Mouse (Mus musculus) heart, adult 18-20 months (tissue): ENCODE data around the gene Nek6. TPM values are rescaled to one million over a fixed set of nuclear protein-coding genes. Genes with fewer than 3 reads are reported as not detected.

Source experiments
- DNase-seq, 2 experiments: peaks; one replicate each; pipeline ENCODE4 v3.0.0; 2021 to 2022; ENCODE audit warnings: mixed read lengths in 1 of 2
- total RNA-seq, 2 experiments: library from RNA; stranded (reverse); gene quantifications; 2 replicates each; pipeline ENCODE4 v1.2.3; 2021

Gene Nek6
- total RNA-seq, 2 experiments from 2014 or later = 2.6 to 4.7 TPM

DNA sequence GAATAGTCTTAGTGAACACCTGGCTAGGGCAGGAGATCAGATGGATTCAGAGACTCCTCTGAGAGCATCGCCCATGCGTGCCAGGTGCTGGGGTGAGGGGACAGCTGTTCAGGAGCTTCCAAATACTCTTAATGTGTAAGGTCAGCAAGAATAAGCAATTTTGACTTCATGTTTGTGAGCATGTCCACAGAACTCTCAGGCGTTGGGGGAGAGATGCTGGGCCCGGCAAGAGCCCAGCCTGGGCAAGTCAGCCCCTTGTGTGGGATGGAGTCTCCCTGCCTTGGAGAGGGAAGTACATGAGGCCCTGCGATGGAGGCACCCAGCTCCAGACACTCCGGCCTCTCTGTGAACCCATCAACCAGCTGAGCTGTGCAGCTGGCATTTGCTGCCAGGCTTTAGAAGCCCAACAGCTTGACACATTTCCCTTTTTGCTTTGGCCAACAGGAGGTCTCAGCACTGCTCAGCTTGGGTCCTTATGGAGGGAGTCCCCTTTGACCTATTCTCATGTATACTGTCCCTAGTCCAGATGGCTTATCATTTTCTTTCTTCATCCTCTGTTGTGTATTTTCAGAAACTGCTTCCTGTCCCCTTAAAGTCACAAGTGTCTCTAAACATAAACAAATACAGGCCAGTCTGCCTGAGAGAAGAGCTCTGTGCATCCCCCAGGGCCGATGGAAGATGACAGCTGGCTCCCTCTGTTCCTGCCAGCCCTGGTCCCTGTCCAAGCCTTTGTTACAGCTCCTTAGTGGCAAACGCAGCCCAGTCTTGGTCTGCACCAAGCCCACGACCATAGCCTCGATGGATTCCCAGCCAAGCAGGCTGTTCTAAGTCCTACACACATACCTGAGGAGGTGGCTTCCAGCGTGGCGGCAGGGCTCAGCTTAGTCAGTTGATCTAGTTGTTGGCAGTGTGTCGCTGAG lies 67.4 kb downstream of the Nek6 start:
- no peak for DNase-seq

DNA sequence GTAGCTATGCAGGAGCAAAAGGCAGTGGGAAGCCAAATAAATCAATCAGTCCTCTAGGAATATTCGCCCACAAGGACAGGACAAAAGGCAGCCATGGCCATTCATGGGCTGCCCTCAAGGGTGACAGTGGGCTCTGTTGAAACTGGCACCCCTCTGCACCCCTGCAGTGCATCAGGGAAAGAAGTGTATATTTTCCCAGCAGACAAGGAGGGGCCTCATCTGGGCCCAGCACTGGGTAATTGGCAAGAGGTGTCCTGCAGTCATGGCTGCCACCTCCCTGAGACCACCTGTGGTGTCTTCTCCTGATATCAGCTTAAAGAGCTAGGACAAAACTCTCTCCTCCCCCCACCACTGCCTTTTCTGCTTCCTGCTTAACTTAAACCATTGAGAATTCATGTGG lies 68.1 kb downstream of the Nek6 start:
- no peak for DNase-seq

DNA sequence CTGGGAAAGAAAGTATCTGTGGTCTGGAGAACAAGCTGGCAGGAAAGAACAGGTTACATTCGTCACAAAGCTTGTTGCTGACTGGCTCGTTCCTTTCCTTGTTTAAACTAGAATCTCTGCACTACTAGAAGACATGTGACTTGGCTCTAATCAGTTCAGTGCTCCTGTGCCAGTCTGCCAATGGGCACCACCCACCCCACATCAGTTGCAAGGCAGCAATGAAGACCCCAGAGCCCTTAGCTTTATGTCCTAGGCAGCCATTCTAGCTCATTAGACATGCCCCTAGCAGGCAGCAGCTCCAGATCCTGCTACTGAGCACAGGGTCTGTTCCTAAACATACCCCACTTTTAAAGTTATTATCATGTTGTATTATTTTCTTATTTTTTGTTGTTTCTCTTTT lies 72.5 kb downstream of the Nek6 start:
- no peak for DNase-seq

DNA sequence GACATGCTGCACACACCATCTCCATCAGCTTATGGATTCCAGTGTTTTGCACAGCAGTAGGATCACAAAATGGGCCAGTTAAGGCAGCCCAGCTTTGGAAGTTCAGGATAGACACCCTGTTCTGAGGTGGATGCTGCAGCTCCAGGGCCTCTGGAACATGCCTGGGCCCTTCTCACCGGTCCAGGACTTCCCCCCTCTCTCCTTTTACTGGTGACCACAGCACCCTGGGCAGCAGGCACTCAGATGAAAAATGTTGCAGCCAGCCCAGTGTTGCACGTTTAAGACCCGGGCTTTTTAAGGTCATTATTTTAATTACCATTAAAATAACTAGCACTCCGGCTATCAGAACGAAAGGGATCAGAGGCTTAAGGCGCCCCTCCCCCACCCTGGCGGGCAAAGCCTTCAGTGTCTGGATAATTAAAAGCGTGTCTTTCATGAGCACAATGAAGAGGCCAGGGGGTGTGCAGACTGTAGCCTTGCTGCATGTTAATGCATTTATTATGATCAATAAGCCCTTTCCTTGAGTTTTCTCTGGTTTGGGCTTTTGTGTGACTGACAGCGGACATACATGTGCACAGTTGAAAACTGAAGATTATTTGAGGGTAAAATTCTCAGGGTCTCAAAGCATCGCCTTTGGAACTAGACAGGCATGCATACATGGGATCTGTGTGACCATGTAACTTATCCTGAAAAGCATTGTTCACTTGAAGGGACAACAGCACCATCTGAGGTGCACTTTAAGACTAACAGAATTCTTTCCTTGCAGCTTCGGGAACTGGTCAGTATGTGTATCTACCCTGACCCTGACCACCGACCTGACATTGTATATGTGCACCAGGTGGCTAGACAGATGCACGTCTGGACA lies 73.3 kb downstream of the Nek6 start:
- DNase-seq = no peak

DNA sequence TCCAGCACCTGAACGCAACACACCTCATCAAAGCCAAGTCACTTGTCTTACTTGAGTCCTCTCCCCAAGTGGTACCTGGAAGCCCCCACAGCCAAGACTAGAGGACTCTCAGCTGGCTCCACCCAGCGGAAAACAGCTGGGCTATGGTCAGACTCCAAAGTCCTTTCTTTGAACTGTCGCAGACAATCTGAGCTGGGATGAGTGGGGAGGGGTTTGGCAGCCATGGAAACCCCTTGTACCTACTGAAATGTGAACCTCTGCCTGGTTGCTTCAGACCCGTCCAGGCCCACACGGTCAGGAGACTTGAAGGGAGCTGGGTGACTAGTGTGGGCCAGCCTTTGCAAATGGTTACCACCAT lies 73.9 kb downstream of the Nek6 start:
- DNase-seq = no peak

DNA sequence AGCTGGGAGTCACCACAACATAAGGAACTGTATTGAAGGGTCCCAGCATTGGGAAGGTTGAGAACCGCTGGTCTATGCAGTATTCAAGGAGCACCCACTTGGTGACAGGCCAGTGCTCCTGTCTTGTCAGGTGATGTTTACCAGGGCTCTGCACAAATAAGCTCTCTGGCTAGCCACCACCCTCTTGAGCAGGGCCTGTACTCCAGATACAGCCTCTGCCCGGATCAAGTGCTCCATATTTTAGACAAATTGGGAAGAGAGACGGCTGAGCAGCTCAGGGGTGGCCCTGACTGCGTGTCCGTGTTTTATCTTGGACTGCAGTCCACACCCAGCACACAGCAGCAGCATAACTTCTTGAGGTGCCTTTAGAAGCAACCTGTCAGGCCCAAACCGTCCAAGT lies 75.3 kb downstream of the Nek6 start:
- DNase-seq = no peak

DNA sequence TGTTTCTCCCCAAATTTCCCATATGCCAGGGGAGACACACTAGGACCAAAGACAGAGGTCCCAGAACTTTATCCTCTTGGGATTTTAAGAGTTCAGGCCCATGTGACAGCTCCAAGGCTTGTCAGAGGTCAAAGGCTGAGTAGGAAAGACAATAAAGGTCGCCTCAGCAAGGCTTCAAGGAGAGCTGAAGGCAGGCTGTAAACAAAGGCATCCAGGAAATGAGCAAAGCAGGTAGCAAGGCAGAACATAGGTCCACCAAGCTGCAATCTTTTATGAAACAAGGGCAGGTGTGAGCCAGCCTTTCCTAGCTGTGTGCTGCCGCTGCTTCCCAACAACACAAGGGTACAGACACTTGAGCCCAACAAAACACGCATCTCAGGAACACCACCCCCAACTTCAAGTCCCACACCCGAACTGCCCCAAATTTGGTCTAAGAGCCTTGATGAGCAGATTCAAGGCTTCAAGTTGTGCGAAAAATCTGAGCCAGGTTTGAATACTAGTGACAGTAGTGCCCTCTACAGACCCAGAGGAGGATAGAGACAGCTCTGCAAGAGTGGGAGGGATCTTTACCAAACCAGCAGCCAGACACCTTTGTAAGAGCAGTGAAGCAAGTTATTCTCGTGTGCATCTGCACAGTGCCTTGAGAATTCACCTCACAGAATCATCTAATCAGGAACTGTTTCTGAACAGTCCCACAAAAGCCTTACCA lies 80.5 kb downstream of the Nek6 start:
- peak in 1 of 2 experiments; percentile 41 for DNase-seq

DNA sequence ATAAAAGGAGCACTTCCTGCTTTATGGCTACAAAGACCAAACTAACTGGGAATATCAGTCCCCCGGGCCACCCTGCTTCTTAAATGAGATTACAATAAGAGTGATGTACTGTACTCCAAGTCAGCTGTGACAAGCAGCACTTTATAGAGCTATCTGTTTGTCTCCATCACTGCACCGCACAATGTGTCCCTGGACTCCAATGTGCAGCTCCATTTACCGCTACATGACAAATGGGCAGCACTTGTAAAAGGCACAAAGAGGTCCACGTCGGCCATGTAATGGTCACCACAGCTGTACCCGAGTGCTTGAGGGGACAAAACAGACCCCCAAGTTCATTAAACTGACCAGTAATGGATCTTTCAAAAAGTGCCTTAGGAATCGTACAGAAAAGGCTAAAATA lies 83.4 kb downstream of the Nek6 start:
- no peak for DNase-seq

DNA sequence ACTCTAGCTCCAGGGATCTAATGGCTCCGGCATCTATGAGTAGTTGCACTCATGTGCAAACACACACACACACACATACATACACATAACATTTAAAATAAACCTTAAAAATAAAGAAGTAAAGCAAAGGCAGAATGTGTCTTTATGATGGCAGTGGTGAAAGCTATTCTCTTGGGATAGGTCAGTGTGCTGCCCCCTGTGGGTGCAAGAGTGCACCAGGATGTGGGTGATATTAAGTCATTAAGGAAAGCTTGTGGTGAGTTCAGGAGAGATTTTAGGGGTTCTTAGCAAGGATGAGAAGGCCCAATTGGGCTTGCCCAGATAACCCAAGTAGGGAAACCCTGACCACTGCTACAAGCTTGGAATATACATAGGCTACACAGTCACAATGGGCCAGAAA lies 86.5 kb downstream of the Nek6 start:
- no peak for DNase-seq

DNA sequence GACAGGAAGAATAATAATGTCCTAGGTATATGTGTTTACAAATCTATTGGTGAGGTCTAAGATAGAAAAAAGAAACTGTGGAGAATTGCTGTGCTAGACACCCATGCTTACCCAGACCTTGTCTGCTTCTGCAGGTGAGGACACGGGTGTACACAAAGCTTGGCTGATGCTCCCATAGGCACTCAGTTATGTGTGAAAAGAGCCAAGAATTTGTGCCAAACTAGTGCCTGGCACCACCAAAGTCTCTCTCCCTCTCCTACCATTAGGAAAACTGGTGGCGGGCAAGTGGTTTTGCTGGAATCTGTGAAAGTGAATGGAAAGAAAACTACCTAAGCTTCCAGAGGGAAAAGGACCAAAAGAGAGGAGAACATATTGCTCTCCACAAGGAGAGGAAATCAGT lies 87.0 kb downstream of the Nek6 start:
- no peak for DNase-seq

DNA sequence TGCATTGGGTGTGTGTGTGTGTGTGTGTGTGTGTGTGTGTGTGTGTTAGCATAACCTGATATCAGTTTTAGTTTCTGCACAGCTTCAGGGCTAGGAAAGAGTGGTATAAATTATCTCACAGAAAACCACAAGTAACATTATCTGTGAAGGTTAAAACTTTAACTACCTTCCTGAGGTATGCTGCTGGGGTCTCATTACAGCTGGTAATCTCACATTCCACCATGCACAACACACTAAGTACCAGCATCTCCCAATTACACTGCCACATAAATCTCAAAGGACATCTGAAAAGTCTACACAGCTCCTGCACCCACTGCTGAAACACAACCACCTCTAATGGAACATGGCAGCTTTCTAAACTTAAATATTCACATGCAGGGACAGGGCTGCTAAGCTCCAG lies 89.4 kb downstream of the Nek6 start:
- DNase-seq = no peak

DNA sequence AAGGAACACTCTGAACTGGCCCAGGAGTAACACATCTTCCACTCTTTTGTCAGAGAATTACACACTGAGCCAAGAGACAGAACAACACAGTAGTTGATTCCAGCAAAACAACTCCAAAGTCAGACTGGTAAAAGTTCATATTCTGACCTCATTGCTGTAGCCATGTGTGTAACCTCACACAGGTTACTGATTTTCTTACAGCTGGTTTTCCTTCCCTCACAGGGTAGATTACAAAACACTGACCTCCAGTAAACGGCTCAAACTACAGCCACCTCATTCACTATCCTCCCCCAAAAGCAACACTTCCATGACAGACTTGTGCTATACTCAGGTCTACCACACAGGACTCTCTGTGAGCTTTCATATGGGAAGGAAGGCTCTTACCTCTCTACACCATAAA lies 96.3 kb downstream of the Nek6 start:
- no peak for DNase-seq

DNA sequence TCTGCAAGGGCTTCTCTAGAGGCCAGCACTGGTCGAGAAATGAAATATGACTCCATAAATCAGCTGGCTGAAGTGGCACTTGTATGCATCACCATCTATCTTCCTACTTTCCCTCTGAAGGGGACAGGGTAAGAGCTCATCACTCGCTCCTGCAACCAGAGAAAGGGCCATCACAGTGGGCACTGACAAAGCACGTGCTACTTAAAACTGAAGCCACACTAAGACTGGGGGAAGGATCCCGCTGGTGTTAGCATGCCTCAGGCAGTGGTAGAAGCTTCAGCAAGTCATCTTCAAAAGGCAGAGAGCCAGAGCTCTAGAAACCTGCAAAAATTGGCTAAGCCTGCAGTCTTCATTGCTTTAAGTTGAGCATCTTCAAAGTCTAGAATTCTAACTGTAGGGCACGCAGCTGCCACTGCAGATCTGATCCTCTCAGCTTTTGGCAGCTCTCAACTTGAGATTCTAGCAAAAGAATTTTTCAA lies 97.4 kb downstream of the Nek6 start:
- DNase-seq = no peak

DNA sequence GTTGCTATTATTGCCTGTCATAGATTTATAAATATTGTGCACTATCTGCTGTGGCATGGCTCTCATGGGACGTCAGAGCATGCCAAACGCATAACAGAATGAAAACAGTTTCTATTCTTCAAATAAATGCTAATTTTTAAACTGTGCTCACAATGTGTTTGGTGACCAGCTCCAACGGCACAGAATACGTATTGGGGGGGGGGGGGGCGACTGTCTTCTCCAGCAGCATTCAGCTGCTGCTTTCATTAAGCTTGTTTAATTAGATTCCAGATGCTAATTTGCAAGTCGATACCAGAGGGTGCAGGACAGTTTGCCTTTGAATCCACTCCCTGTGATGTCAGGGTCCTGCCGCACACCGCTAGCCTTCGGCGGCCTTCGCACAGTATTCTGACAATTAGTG lies 97.9 kb downstream of the Nek6 start:
- DNase-seq = no peak

DNA sequence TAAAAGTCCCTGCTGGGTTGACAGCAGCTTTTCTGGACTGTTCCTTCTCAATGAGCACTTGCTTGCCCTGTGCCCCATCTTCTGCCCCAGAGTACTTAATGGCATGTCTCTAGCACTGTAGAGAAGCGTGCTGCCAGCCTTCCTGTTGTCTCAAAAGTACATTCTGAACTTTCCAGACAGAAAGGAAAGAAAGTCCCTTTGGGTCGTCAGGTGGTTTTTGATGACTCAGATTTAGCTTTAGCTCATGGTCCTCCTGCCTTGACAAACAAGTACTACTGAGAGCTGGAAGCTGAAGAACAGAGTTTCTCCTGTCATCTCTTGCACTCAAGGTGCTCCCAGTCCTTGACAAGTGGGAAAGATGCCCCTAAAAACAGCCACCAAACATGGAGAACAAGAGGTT lies 98.7 kb downstream of the Nek6 start:
- no peak for DNase-seq

DNA sequence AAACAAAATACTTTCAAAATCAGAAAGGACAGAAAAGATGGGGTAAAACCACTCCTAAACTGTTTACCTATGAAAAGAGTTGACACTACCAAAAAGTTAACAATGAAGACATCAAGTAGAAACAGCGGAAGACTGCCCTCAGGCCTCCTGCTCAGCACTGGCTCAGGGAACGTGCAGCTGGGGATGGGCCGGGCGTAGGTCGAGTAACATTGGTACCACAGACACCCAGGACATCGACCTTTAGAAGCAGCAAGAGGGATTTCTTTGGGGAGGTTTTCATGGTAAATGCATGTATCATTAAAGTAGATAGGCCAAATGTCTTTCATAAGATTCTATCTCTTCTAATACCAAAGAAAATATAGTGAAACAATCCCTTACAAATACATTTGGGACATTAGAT lies 101.2 kb downstream of the Nek6 start:
- DNase-seq = no peak

DNA sequence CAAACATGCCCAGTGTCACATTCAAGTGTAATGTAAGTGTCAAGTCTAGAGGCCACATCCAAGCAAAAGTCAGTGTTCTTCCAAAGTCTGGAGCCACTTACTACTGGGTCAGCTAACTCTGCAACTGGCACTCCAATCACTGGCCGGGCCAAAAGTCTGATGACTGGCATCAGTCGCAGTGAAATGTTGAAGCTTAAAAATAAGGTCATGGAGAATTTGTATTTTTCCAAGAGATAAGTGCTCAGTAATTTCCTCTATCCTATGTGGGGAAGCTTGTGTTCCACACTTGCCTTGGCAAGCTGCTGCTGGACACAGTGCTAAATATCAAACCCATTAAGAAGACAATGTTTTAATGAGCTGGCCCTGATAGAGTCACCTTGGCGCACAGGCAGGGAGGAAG lies 102.1 kb downstream of the Nek6 start:
- DNase-seq = peak in 1 of 2 experiments; percentile 26

DNA sequence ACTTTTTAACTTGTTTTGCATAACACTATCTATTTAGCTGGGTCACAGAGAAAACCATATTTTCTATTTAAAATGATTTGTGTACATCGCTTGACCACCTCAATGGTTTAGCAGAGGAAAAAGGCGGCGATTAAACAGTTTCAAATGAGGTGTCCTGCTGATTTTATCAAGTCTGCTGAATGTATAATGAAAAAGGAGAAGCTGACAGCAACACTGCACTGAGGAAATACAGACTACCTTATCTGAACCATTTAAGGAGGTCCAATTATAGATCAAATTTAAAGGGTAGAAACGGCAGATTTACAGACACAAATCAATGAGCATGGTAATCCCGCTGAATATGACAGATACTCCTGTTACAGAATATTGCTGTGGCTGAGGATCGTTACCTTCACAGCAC lies 103.0 kb downstream of the Nek6 start:
- DNase-seq = no peak

DNA sequence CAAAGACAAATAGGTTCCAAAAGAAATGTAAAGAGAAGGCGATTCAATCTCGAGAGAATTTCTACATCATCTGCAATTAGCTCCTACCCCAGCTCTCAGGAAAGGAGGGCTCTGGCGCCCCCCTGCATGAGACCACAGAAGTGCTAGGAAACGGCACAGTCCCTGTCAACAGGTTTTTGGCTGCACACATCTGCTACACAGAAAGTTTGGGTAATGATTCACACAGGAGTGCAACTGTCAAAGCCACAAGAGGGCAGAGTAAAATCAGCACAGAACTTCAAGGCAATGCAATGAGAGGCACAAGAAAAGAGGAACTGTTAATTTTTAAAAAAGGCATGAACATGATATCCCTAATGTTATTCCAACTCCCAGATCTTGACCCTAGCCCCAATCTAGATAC lies 104.6 kb downstream of the Nek6 start:
- DNase-seq = peak; percentile 43 to 44

DNA sequence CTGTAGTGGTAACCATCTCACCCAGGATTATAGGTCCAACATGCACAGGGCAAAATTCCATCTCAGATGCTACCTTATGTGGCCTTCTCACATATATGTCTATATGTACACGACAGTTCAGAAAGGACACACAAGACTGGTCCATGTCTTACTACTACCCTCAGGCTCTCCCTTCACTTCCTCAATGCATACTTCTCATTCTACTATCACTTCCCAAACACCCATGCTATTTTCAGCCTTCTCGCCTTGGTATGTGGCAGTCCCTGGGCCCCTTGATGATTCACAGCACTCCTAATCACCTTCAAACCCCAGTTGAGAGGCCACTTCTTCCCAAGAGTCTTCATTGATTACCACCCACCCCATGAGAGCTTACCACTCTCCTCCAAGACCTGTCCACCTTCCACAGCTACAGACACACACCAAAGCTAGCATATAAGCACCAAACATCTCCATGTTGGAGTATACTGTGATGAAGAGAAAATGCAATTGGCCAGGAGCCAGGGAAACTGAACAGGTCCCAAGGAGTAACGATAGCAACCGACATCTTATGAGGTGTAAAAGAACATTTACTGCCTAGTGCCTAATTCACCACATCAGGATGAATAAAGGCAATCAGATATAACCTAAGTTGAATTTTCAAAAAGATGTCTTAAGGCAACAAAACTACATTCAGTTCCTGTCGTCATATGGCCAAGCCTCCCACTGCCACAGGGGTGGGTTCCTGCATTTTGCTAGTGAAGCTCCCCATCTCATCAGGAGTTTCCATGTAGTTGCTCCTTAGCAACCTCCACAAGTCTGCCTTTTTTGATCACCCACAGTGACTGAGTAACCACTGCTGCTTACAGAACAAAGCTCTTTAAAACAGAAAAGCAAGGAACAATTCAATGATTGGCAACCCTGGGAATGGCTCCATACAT lies 105.8 kb downstream of the Nek6 start:
- no peak for DNase-seq

DNA sequence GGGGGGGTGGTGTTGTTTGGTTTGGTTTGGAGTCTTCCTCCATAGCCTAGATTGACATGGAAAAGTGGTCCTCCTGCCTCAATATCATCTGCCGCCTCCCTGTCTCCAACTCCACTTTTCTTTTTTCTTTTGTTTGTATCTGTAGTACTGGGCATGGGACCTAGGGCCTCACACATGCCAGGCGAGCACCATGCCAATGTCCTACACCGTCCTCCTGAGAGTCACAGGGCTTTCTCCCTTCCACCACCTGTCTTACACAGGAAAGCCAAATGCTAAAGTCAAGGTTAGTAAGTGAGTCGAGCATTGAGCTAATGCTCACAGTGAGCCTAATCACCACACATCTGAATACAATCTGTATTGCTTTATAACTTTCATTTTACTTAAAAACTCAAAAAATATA lies 108.3 kb downstream of the Nek6 start:
- DNase-seq = no peak

DNA sequence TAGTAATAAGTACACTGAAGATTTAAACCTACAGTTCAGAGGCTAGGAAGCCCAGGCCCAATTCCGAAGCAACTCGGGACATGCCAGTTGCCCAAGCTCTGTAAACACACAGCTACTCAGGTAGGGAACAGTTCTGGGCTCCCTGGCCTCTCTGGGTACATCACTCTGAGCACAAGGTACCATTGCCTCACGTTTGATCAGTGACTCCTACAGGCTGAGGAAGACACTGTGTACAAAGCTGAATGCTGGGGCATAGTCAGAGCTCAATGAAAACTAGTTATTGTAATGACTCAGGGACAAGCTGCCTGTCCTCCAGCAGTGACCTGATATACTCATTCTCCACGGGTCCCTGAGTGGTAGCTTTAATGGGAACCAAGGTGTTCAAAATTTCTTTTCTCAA lies 109.6 kb downstream of the Nek6 start:
- DNase-seq = no peak
